Mouse (Mus musculus) embryonic fibroblast, embryonic 13.5 days (primary cell): ENCODE measurements at regions not wholly inside any gene's neighbourhood (a gene's known extent, or its start where the extent isn't known, plus 50 kb on each side); places are given as distances from the start of the nearest gene placed in this dataset.

ENCODE experiments used
- H3K27ac ChIP-seq: 2 replicates; pipeline ENCODE4 v1.5.1; 2012; ENCODE audit warnings: low read length, control low read depth, inconsistent platforms; ENCODE audit not compliant: insufficient read depth
- H3K4me1 ChIP-seq: 2 replicates; pipeline ENCODE4 v1.6.1; 2011; ENCODE audit warnings: low read length; ENCODE audit not compliant: control insufficient read depth, insufficient read depth
- H3K4me3 ChIP-seq: 2 replicates; pipeline ENCODE4 v1.5.1; 2011; ENCODE audit warnings: mild to moderate bottlenecking, control low read depth, low read length; ENCODE audit not compliant: insufficient read depth
- CTCF ChIP-seq: IDR thresholded peaks from 2 replicates; pipeline ENCODE4 v1.5.1; 2011; ENCODE audit warnings: mild to moderate bottlenecking, control low read depth, low read length, moderate library complexity, borderline replicate concordance; ENCODE audit not compliant: insufficient read depth
- POLR2A ChIP-seq: IDR thresholded peaks from 2 replicates; pipeline ENCODE4 v1.6.1; 2011; ENCODE audit warnings: low read depth, mild to moderate bottlenecking, control low read depth, low read length, moderate library complexity

DNA sequence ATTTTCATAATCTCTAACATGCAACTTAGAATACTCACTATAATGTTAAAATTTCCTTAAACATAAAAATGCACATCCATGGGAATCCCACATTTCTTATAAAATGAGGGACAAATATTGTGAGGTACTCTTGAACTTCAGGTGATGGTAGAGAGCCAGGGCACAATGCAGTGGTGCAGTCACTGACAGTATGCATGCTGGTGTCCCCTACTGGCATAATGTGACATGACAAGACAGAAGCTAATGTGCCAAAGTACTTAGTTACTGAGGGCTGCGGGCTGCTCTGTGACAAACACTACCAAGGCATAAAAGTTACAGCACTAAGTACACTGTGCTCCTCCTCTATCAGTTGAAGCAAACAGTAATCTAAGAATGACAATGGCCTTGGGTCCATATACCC is 131.3 kb downstream of the Areg start:
- Histone ChIP-seq H3K4me1 (no peaks in the 10 kb centered on the region), H3K4me3 (no peak overlapping the region)
- no peak for TF ChIP-seq POLR2A
- TF ChIP-seq CTCF, result peak; percentile 38; the same call in 1 of the 2 replicates

DNA sequence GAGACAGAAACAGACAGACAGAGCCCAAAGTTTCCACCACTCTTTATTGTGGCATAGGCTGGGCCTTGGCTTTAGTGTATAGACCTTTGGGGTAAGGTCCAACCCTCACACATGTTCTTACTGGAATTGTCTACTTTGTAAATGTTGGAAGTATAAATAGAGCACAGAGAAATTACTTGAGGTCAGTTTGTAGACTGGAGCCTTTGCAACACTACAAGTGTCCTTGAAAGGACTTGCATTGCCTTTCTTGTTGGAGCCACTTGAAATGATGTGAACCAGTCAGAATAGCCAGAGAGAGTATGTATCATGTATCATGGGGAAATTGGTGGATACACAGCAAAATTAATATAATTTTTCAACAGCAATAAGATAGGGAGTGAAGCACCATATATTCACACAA is 131.4 kb downstream of the Btc start:
- Histone ChIP-seq H3K4me3 (no peak overlapping the region), H3K27ac (no peak overlapping the region), H3K4me1 (no peaks in the 10 kb centered on the region)
- no peak for TF ChIP-seq POLR2A
- TF ChIP-seq CTCF, result no peak

More for the DNA sequence above, 131.3 kb downstream of the Areg start:
- H3K27ac ChIP-seq, result no peak overlapping the region

DNA sequence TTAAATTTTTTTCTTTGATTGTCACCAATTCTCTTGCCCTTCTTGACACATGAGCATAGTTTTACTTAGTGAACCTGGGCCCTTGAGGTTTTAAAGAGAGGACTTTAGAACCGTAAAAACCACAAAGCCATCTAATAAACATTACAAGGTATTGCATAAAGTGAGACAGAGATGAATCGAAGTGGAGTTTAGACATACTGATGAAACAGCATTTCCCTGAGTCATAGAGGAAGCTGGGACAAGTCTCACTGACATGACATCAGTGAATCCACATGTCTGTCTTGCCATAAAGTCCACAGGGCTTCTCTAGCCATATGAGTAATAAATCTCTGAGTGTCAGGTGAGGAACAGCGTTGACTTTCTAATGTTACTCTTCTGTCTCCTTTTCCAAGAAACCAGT is 128.4 kb downstream of the Btc start:
- TF ChIP-seq CTCF (no peak), POLR2A (no peak)
- Histone ChIP-seq H3K27ac (no peak overlapping the region), H3K4me1 (peaks cover 2% of the 10 kb centered on the region; the same call in 1 of the 2 replicates), H3K4me3 (no peak overlapping the region)

DNA sequence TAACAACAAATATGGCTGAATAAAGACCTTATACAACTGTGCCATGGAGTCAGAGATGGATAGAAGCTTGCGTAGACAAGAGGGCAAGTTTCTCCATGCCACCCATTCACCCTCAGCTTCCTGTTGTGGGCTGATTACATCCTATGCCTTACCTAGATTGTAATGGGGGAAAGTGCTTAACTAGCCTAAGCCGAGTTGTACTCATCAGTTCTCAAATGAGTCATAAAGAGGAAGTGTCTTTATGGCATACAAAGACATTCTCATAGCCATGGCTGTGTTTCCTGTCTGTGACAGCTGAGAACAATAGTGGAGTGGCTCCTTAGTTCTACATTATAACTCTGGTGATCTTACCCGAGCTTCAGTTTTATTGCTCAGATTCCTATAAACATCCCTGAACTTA is 124.3 kb downstream of the Btc start:
- Histone ChIP-seq H3K4me1 (peaks cover 2% of the 10 kb centered on the region), H3K27ac (no peak overlapping the region), H3K4me3 (no peak overlapping the region)
- TF ChIP-seq POLR2A, result no peak
- no peak for TF ChIP-seq CTCF

DNA sequence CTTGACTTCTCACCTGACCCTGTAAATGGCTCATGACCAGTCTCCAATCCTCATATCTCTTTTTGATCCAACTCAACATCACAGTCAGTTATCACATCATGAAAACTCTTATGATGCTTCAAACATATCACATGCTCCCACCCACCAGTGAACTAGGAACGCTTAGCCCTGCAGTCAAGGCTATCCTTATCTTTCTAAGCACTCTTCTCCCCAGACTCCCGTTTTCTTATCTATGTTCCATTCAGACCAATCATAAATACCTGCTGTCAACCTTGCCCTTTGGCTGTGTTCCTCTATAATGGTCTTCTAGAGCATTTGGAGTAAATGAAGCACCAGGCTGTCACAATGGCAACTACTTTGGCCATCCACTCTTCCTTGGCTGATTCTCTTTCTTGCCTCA is 123.3 kb downstream of the Btc start:
- H3K27ac ChIP-seq, result no peak overlapping the region
- peaks cover 2% of the 10 kb centered on the region for H3K4me1 ChIP-seq
- H3K4me3 ChIP-seq, result no peak overlapping the region
- TF ChIP-seq POLR2A, result no peak
- TF ChIP-seq CTCF, result no peak

DNA sequence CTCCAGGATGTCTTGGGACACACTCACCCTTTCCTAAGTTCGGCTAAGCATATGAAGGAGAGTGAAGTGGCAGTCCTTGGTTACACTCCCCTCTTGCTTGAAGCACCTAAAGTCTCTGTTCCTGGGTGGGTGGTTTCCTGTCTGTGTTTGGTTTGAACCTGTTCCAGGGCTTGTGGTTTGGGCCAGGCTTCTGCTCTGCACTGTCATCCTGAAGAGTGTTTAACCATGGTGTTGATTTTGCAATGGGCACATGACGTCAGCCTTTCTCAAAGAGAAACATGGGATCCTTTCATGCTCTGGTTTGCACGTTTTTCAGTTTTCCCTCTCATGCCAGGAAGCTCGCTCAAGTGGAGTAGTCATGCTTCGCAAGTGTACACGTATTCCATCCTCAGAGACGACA is 119.8 kb downstream of the Btc start:
- Histone ChIP-seq H3K4me1 (peaks cover 2% of the 10 kb centered on the region), H3K4me3 (no peak overlapping the region), H3K27ac (peak overlapping the region; percentile 14; the same call in 1 of the 2 replicates)
- TF ChIP-seq POLR2A (no peak), CTCF (no peak)

DNA sequence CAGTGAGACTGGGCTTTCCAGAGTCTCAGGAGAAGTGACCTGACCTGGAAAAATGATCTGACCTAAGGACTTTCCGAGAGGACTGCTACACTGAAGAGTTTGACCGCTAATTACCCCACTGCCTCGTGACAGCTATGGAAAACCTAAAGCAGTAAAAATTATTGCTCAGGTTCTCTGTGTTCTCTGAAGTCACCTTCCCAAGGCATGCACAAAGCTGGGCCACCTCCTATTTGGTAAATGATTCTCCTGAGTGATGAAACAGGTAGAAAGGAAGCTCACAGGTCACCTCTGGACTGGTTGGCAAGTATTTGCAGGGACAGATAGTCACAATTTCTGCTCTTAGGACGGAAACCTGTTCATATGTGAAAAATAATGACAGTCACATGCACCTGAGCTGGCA is 109.7 kb downstream of the Btc start:
- no peak for TF ChIP-seq CTCF
- Histone ChIP-seq H3K27ac (no peak overlapping the region), H3K4me1 (no peaks in the 10 kb centered on the region), H3K4me3 (no peak overlapping the region)

DNA sequence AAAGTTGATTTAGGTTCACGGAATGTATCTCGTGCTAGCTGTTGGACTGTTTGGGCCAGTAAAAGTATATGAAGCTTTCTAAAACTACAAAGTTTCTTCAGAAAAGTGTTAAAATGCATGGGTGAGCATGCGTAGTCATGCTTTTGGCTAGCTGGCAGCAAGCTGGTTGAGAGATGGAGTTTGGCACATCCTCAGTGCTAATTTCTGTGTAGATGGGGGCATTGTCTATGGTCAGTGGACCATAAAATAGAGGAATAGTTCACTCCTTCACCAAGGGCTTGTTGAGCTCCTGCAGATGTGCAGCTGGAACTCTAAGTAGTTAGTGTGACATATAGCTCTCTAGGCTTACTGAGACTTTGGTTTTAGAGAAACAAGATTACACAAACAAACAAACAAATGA is 107.8 kb downstream of the Btc start:
- no peak overlapping the region for H3K4me3 ChIP-seq
- TF ChIP-seq CTCF (no peak), POLR2A (no peak)
- no peak overlapping the region for H3K27ac ChIP-seq

DNA sequence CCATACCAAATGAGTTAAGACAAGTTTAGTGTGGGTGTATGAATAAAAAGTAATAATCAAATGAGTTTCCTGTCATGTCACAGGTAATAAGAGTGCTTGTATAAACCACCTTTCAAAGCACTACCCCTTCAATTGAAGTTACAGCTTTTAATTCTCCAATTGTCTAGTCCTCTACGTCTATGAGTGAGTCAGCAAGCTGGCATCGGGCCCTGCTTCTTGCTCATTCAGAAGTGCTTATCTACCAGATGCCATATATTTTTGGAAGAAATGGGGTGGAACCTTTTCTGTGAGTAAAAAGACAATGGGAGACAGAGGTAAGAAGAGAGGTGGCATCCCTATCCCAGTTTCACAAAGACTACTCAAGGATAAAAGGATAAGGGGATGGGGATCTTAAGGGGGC is 105.7 kb downstream of the Btc start:
- TF ChIP-seq CTCF, result no peak
- Histone ChIP-seq H3K27ac (no peak overlapping the region), H3K4me3 (no peak overlapping the region), H3K4me1 (no peaks in the 10 kb centered on the region)

More for the DNA sequence above, 107.8 kb downstream of the Btc start:
- no peaks in the 10 kb centered on the region for H3K4me1 ChIP-seq

DNA sequence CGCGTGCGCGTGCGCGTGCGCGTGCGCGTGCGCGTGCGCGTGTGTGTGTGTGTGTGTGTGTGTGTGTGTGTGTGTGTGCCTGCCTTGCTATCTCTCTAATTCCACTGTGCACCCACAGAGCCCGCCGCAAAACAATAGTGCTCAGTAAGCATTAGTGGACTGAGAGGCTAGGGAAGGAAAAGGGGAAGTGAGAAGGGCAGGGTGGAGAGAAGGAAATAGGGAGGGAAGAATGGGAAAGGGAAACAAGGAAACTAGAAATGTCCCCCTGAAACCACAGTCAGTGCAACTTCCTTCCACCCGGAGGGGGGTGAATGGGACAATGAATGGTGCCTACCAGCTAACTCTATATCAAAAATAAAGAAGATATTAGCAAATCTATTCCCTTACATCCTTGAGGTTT is 100.7 kb downstream of the Btc start:
- TF ChIP-seq POLR2A (no peak), CTCF (no peak)
- no peaks in the 10 kb centered on the region for H3K4me1 ChIP-seq
- H3K4me3 ChIP-seq, result no peak overlapping the region
- no peak overlapping the region for H3K27ac ChIP-seq

DNA sequence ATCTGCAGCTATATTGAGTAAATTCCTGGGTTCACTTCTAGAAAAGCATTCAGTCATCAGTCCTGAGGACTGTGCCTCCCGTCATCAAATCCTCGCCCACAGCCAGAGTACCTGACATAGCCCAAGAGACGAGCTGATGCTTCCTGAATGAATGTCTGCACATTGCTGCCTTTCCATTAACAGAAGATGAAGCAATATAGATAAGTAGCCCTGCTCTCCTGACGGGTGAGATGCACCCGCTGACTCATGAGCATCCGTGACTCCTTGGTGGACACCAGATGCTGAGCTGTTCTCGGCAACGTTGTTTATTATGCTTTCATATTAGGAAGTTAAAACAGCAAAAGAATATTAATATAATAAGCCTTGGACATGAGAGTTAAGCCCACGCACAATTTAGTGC is 99.9 kb downstream of the Btc start:
- TF ChIP-seq POLR2A (no peak), CTCF (no peak)
- Histone ChIP-seq H3K4me1 (no peaks in the 10 kb centered on the region), H3K4me3 (no peak overlapping the region), H3K27ac (no peak overlapping the region)
